Mouse (Mus musculus): ENCODE measurements around the gene Reps2.

Gene Reps2

DNA sequence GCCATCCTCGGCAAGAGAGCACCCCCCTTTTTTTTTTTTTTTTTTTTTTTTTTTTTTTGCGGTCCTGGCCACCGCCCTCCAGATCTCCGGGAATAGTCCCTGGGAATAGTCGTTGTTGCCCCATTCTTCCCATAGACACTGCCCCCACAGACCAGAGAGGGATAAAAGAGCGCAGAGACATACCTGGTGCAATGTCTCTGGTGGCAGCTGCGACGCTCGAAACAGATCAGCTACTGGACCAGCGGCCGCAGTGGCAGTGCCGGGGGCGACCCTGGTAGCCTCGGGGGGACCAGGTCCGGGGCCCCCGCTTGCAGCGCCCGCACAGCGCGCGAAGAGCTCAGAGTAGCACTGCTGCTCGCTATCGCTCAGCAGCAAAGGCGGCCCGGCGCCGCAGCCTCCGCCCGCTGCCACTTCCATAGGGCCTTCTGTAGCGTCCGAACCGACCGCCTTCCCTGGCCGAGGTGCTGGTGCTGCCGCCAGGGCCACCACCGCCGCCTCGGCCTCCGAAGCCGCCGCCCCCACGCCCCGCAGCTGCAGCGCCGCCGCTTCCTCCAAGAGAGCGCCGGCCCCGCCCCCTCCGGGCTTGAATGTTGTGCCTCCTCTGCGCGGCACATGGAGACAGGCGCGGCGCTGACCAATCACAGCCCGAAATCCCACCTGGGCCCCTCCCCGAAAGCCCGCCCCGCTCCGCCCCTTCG, at the start of gene Reps2:
Reps2 (minus strand) TSS at position 559 of the 698 bp plus-strand sequence.
- peak; percentile 95 for ATAC-seq (ENCODE audit: low TSS enrichment)

DNA sequence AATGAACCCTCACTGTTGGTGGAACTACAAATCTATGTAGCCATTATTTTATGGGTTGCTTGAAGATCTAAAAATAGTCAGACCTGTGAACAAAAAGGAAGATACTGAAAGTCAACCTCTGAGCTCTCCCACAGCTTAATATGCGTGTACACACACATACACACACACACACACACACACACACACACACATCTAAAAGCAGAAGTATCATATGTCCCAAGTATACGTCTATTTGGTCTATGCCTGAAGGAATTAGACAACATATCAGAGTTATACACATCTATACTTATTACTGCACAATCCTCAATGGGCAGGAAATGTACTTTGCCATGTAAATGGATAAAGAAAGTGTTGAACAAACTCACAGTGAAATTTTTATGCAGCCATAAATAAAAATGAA, 47.8 kb upstream of the Reps2 start:
- ATAC-seq (ENCODE audit: low TSS enrichment) = no peak

- ATAC-seq (ENCODE audit: low TSS enrichment) = no peak
Measured at GRCm38 (mm10) chrX:162685394-162685793, 41.9 kb upstream of the Reps2 start.

DNA sequence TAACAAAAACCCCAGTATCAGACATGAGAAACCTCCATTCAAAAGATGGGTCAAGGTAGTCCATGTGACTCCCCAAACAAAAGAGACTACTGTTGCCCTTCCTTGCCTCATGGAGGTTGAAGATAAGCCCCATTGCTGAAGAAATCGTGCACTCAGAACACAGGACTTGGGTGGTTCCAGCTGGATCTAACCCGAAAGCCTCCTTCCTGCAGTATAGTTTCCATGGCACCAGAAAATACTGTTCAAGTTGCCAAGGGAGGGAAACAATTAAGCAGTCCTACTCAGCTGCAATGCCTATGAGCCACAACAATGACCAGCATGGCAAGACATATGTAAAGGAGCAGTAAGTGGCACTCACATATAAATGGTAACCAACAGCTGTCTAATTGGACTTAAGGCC, 36.1 kb upstream of the Reps2 start:
- no peak for ATAC-seq (ENCODE audit: low TSS enrichment)

GRCm38 (mm10) chrX:162678820-162679219, 35.4 kb upstream of the Reps2 start:
- ATAC-seq (ENCODE audit: low TSS enrichment) = no peak

DNA sequence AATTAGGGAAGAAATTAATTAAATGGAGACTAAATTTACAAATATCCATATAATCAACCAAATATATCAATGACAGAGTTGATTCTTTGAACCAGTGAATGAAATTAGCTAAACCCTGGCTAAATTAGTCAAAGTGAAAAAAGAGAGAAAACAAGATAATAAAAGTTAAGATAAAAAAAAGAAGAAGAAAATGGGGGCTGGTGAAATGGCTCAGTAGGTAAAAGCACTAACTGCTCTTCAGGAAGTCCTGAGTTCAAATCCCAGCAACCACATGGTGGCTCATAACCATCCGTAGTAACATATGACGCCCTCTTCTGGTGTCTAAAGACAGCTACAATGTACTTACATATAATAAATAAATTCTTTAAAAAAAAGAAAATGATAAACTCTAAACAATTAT, 22.7 kb upstream of the Reps2 start:
- no peak for ATAC-seq (ENCODE audit: low TSS enrichment)

- ATAC-seq (ENCODE audit: low TSS enrichment) = no peak
Measured at GRCm38 (mm10) chrX:162660182-162660581, 16.7 kb upstream of the Reps2 start.

- ATAC-seq (ENCODE audit: low TSS enrichment) = no peak
Measured at GRCm38 (mm10) chrX:162653518-162653917, 10.1 kb upstream of the Reps2 start.

DNA sequence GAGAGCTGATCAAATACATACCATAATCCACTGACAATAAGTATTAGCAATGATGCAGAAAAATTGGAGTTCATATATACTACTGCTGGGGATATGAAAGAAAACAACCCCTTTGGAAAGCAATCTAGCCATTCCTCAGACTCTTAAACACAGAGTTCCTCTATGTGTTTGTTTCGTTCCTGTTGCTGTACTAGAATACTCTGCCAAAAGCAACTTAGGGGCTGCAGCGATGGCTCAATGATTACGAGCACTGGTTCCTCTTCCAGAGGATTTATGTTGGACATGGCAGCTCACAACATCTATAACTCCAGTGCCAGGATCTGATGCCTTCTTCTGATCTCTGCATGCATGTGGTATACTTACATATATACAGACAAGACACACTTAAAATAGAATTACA, 9.0 kb upstream of the Reps2 start:
- no peak for ATAC-seq (ENCODE audit: low TSS enrichment)

GRCm38 (mm10) chrX:162651125-162651524, 7.7 kb upstream of the Reps2 start:
- no peak for ATAC-seq (ENCODE audit: low TSS enrichment)

DNA sequence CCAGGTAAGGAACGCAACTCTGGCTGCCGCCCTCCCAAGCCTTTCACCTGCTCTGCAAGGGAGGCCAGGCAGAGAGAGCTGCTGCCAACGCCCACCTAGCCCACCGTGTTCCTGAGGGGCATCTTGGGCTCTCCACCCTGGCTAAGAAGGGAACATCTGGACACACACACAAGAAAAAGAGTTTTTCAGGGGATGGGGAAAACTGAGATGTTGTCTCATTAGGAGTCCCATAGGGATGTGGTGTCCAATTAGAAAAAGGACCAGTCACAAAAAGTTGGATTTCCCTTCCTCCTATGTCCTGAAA, 292 bp upstream of the Reps2 start:
- ATAC-seq (ENCODE audit: low TSS enrichment) = no peak

DNA sequence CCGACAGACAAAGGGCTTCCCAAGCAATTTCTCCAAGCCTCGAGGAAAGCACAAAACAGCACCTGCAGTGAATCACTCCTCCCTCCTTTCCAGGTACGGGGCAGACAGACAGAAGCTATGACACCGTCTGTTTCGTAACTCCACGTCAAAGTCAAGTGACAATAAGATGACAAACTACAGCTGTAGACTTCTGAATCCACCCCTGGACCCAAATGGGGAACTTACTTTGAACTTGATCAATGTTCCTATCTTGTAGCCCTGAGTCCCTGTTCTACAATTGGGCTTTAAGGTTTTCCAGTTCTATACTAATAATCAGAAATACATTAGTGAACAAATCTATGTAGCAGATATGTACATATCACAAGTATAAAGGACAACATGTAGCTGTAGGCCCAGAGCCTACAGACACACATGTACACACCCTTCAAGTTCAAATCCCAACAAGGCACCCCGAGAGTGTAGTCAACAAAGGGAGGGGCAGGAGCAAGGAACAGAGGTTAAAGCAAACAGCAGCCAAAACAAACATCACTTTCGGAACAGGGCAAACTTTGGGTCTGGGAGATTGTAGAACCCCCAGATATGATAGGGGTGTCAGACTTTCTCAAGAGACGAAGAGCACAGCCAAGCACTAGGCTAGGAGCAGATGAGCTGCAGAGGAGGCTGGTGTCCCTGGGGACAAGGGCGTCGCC, 903 bp downstream of the Reps2 start:
- ATAC-seq (ENCODE audit: low TSS enrichment) = peak; percentile 20; the same call in 1 of the 2 replicates

- ATAC-seq (ENCODE audit: low TSS enrichment) = no peak
Measured at GRCm38 (mm10) chrX:162641764-162642163, 1.7 kb downstream of the Reps2 start.

- peak; percentile 66 for ATAC-seq (ENCODE audit: low TSS enrichment)
Measured at GRCm38 (mm10) chrX:162635159-162635558, 8.3 kb downstream of the Reps2 start.

DNA sequence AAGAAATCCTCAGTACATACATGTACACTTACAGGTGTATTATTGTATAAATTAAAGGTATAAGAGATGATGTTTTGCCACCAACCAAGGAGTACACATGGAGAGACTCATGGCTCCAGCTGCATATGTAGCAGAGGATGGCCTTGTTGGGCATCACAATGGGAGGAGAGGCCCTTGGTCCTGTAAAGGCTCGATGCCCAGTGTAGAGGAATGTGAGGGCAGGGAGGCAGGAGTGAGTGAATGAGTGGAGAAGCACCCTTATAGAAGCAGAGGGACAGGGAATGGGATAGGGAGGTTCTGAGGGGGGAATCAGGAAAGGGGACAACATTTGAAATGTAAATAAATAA, 21.4 kb downstream of the Reps2 start:
- no peak for ATAC-seq (ENCODE audit: low TSS enrichment)

DNA sequence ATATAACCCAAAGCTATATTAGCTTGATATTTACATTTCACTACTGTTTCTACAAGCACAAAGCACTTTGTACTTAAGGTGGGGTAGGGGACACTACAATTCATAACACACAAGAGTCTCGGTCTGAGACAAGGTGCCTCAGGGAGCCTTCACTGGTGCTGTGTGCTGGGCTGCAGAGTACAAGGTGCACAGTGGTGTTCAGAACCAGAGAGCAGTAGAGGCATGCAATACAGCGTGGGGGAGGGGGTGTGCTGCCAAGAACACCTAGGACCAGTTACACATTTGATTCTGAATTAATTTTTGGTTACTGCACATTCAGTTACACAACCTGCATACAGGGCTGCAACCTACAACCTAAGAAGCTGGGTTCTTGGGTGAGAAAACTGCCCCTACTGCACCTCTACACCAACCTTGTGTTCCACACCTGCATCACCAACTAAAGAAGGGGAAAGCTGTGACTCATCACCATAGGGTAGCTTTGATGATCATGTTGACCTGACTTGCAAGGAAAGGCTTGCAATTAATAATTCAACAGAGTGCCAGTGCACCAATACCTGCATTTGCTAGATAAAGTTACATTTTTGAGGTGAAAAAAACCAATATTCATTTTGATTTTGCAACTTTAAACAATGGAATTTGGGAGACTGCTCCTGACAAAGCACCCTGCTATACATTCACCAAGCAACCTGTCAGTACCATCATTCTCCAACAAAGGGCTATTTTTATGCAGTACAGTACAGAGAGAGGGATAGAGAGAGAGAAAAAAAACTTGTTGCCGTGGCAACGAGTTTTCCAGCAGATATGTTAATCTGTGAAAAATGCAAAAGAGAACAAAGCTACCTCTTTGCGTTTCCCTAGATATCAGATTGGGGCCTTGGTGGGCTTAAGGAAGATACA, 22.0 kb downstream of the Reps2 start:
- ATAC-seq (ENCODE audit: low TSS enrichment) = peak; percentile 92

DNA sequence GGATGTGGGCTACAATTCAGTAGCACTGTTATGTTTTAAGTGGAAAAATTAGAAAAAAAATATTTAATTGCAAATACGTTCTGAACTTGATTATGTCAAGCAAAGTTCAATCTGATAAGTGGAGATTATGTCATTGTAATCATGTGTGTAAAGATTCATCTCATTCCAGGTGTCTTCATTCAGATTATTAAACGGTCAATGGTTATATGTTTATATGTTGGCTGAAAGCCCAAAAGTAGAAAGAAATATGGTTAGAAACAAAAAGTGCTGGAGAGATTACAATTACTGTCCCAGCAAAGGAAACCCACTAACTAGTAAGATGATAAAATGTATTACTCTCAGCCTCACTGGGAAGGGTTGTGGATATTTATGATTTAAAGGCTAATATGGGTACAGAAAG, 23.7 kb downstream of the Reps2 start:
- no peak for ATAC-seq (ENCODE audit: low TSS enrichment)

GRCm38 (mm10) chrX:162618547-162618946, 24.9 kb downstream of the Reps2 start:
- no peak for ATAC-seq (ENCODE audit: low TSS enrichment)

DNA sequence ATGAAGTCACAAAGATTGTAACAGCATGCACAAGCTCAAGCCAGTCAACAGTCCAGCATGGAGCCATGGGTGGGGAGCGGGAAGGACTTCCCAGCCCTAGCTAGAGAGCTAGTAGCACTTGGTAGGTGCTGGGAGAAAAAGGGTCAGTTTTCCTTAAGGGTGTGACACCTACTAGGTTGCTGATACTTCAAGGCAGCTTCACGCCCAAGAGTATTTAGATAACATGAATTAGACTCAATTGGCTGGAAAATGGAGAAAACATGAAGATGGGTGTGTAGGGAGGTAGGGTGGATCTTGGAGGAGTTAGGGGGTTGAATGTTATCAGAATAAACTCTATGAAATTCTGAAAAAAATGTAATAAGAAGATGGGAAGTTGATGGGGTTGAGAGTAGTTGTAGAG, 37.3 kb downstream of the Reps2 start:
- no peak for ATAC-seq (ENCODE audit: low TSS enrichment)

- ATAC-seq (ENCODE audit: low TSS enrichment) = no peak
Measured at GRCm38 (mm10) chrX:162599666-162600065, 43.8 kb downstream of the Reps2 start.

GRCm38 (mm10) chrX:162591005-162591801, 52.2 kb downstream of the Reps2 start:
- ATAC-seq (ENCODE audit: low TSS enrichment) = no peak
